Mouse (Mus musculus) liver, embryonic 14.5 days (tissue): ENCODE results near the gene Spag17. TPM values are rescaled to one million over a fixed set of nuclear protein-coding genes. Genes with fewer than 3 reads are reported as not detected.

ENCODE experiments used
- ATAC-seq: fragments of 200-750 bp; cut with Nextera tagmentation; 2 replicates; pipeline ENCODE4 v1.8.0; 2017; ENCODE audit warnings: moderate number of reproducible peaks, mild to moderate bottlenecking, moderate library complexity; ENCODE audit not compliant: insufficient read depth
- DNase-seq, 3 experiments: peaks; one replicate each; pipeline ENCODE4 v3.0.0-alpha.2; 2012 to 2013; ENCODE audit warnings: low read depth in 3 of 3, low spot score in 3 of 3
- H3K27ac ChIP-seq: fragments of 300-500 bp; sonication (generic); 2 replicates; pipeline ENCODE4 v1.5.1; 2014; ENCODE audit warnings: moderate library complexity, mild to moderate bottlenecking, control low read depth, inconsistent platforms
- H3K27me3 ChIP-seq: fragments of 300-500 bp; sonication (generic); 2 replicates; pipeline ENCODE4 v1.6.1; 2014; ENCODE audit warnings: mild to moderate bottlenecking, low read length, moderate library complexity; ENCODE audit not compliant: control insufficient read depth, insufficient read depth
- H3K36me3 ChIP-seq: fragments of 300-500 bp; sonication (generic); replicated peaks from 2 replicates; pipeline ENCODE4 v1.6.1; 2014; ENCODE audit warnings: low read depth; ENCODE audit not compliant: control insufficient read depth, insufficient read depth
- H3K4me1 ChIP-seq, 2 experiments: fragments of 200-500 bp in 1 of 2; fragments of 300-500 bp in 1 of 2; sonication (generic) in 1 of 2; replicated peaks; 2 replicates each; pipeline ENCODE4 v1.6.1; 2012 to 2014; ENCODE audit warnings: antibody characterized with exemption in 1 of 2, inconsistent platforms in 1 of 2, low read length in 1 of 2; ENCODE audit not compliant: control insufficient read depth in 2 of 2, insufficient read depth in 2 of 2
- H3K4me2 ChIP-seq: fragments of 300-500 bp; sonication (generic); 2 replicates; pipeline ENCODE4 v1.6.1; 2014; ENCODE audit warnings: low read depth, mild to moderate bottlenecking, control low read depth, moderate library complexity
- H3K4me3 ChIP-seq, 2 experiments: fragments of 200-500 bp in 1 of 2; fragments of 300-500 bp in 1 of 2; sonication (generic) in 1 of 2; 2 replicates each; pipeline ENCODE4 v1.5.1; 2012 to 2014; ENCODE audit warnings: low read depth in 2 of 2, low read length in 2 of 2, mild to moderate bottlenecking in 2 of 2, control low read depth in 1 of 2, inconsistent platforms in 1 of 2, moderate library complexity in 1 of 2; ENCODE audit not compliant: insufficient read depth in 1 of 2
- H3K9ac ChIP-seq: fragments of 300-500 bp; sonication (generic); replicated peaks from 2 replicates; pipeline ENCODE4 v1.6.1; 2014; ENCODE audit warnings: mild to moderate bottlenecking, control low read depth, moderate library complexity
- H3K9me3 ChIP-seq: fragments of 300-500 bp; sonication (generic); 2 replicates; pipeline ENCODE4 v1.6.1; 2016; ENCODE audit warnings: low read length, mixed read lengths; ENCODE audit not compliant: control insufficient read depth
- CTCF ChIP-seq: IDR thresholded peaks from 2 replicates; pipeline ENCODE4 v1.5.1; 2016; ENCODE audit warnings: antibody characterized with exemption, low read depth, control low read depth
- EP300 ChIP-seq: IDR thresholded peaks from 2 replicates; pipeline ENCODE4 v1.6.1; 2016; ENCODE audit warnings: antibody characterized with exemption, low read depth
- WGBS: fragments of 180-500 bp; shearing (Covaris S2); extraction: QIAGEN DNeasy Blood & Tissue Kit; methylation state at CpG from one replicate; pipeline ENCODE4 v1.1.7; 2014; ENCODE audit not compliant: insufficient replicate concordance; 5-methylcytosine and 5-hydroxymethylcytosine counted together
- polyA plus RNA-seq, 2 experiments: library from polyadenylated mRNA; depleted of rRNA in 1 of 2; stranded (reverse) in 1 of 2; unstranded in 1 of 2; fragments of >200 nt; fragmentation: Nextera tagmentation in 1 of 2; extraction: Ambion mirVana in 1 of 2; gene quantifications; 2 replicates each; pipeline versions ENCODE4 v1.2.1 to v1.2.3; 2012 to 2014

The Spag17 gene
- polyA plus RNA-seq (2012; rRNA removed) (0.02 and 0.03 TPM in 2 replicates), polyA plus RNA-seq (2014; fragmentation: Nextera tagmentation; extraction: Ambion mirVana) (0.09 and 0.15 TPM in 2 replicates)

DNA sequence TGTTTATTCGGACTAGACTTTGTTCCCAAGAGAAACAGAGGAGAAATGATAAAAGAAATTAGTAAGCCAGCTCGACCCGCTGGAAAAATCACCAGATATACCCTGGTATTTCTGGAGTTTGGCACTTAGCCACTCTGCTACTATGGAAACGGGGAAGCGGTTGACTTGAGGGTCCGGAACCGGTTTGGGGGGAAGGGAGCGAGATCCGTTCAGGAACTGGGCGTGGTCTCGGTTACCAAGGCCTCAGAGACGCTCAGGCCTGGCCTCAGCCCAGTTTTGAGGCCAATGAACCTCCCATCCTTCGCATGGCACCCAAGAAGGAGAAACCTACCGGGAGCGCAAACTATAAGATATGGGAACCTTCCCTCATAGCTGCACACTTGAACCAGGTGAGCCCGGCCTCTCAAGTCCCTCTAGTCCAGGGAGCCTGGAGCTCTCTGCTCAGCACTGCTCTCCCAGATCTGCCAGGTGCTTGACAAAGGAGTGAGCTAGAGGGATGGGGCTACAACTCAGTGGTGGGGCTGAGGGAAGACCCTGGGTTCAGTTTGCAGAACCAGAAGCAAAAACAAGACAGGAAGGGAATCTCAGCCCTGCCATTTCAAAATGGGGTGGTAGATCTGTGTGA is at the start of gene Spag17:
Spag17 (plus strand) TSS at position 220 of the 625 bp plus-strand sequence.
- no peak for ATAC-seq
- TF ChIP-seq EP300 = no peak
- TF ChIP-seq CTCF = no peak
- WGBS = 25% methylated on average over 16 of the region's 16 CpGs
- Histone ChIP-seq H3K9ac (no peak within 1 kb of the TSS), H3K9me3 (no peaks in the 10 kb centered on the region), H3K36me3 (no peaks in the 10 kb centered on the region), H3K4me2 (no peak within 1 kb of the TSS), H3K27me3 (no peaks in the 10 kb centered on the region), H3K4me1 (no peaks in the 10 kb centered on the region), H3K27ac (no peak within 1 kb of the TSS), H3K4me3 (no peak within 1 kb of the TSS)
- no peak for DNase-seq

DNA sequence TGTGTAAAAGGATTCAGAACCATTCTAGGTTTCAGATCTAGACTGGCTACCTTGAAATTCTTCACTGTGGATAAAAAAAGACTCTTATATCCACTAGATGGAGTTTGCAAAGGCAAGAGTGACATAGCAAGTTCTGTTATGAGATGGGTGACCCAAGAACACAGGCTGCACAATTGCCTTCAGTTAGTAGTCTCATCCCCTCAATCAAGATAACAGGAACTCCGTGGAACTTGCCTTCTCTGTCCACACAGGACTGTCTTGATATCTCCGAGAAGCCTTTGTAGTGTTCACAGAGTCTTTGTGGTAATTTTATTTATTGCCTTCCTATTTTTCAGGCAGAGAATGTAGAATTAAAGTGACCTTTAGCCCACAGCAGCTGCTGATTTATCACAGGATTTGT is 42.9 kb upstream of the Spag17 start:
- Histone ChIP-seq H3K4me2 (no peak overlapping the region), H3K36me3 (no peaks in the 10 kb centered on the region), H3K27me3 (no peaks in the 10 kb centered on the region), H3K9me3 (no peaks in the 10 kb centered on the region), H3K4me3 (no peak overlapping the region), H3K27ac (no peak overlapping the region), H3K4me1 (no peaks in the 10 kb centered on the region), H3K9ac (no peak overlapping the region)
- WGBS = 36% methylated on average over 2 of the region's 2 CpGs
- DNase-seq (no peak), ATAC-seq (no peak)
- TF ChIP-seq CTCF = no peak

DNA sequence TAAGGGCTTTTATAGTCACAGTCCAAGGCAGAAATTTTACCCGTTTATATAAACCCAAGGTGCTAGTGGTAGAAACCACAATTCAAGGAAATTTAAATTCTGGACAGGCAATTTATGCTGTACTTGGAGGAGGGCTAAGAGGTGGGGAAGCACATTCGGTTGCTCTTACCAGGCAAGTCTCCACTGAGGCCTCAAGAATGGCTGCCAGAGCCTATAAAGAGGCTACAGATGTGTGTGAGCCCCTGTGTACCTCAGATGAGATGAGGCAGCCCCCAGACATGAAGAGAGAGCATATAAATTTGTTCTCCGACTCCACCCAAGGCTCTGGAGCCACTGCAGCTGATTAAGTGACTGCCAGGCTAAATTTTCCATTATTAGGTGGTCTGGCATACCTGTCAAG is 42.4 kb upstream of the Spag17 start:
- H3K4me2 ChIP-seq = no peak overlapping the region
- WGBS = 45% methylated on average over 3 of the region's 3 CpGs
- H3K4me1 ChIP-seq = no peaks in the 10 kb centered on the region
- no peak overlapping the region for H3K27ac ChIP-seq
- DNase-seq (no peak), ATAC-seq (no peak)
- H3K27me3 ChIP-seq = no peaks in the 10 kb centered on the region
- H3K9ac ChIP-seq = no peak overlapping the region
- no peaks in the 10 kb centered on the region for H3K9me3 ChIP-seq
- H3K4me3 ChIP-seq = no peak overlapping the region
- TF ChIP-seq EP300 (no peak), CTCF (no peak)
- no peaks in the 10 kb centered on the region for H3K36me3 ChIP-seq

DNA sequence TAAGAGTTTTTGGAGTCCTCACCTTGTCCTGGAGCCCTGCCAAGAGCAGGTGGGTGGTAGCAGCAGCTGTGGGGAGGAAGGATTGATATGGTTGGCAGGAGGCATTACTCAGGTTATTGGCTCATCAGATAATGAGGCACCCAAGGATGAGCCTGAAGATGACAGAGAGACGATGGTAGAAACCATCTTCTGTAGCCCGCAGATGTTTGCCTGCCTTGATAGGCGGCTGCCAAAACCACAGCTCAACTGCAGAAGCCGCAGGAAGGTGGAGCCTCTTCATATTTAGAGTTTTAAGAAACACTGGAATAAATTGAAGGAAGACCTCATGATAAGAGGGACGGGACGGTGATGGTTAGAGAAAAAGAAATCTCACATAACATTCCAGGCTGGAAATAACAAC is 42.0 kb upstream of the Spag17 start:
- Histone ChIP-seq H3K27ac (no peak overlapping the region), H3K9me3 (no peaks in the 10 kb centered on the region), H3K4me2 (no peak overlapping the region), H3K27me3 (no peaks in the 10 kb centered on the region), H3K9ac (no peak overlapping the region), H3K4me3 (no peak overlapping the region), H3K4me1 (no peaks in the 10 kb centered on the region), H3K36me3 (no peaks in the 10 kb centered on the region)
- 50% methylated on average over 6 of the region's 6 CpGs for WGBS
- DNase-seq = no peak
- TF ChIP-seq CTCF (no peak), EP300 (no peak)
- no peak for ATAC-seq

DNA sequence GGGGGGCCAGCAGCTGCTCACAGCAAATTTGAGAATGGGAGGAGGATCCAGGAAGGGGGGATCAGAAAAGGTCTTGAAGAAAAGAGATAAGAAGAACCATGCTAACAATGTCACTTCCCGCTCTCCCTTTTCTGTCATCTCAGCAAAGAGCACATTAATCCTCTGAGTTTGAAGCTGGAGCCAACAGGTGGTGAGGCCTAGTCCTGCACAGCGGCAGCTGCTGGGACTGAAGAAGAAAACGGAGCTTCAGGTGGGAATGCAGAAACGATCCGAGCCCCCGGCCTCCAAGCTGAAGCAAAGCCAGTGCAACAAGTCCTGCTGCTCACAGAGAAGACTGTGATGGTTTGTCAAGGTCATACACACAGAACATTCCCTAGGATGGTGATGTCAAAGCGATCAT is 34.3 kb upstream of the Spag17 start:
- H3K4me1 ChIP-seq = no peaks in the 10 kb centered on the region
- ATAC-seq (no peak), DNase-seq (no peak)
- H3K4me3 ChIP-seq = no peak overlapping the region
- H3K27me3 ChIP-seq = no peaks in the 10 kb centered on the region
- no peak overlapping the region for H3K27ac ChIP-seq
- H3K9me3 ChIP-seq = no peaks in the 10 kb centered on the region
- 49% methylated on average over 7 of the region's 7 CpGs for WGBS
- TF ChIP-seq EP300 (no peak), CTCF (no peak)
- H3K4me2 ChIP-seq = no peak overlapping the region
- H3K36me3 ChIP-seq = no peaks in the 10 kb centered on the region
- H3K9ac ChIP-seq = no peak overlapping the region
